Mouse (Mus musculus): ENCODE data around the gene Zfp59.
"Not testable (repeated sequence)": the region's sequence is repeated elsewhere in the genome, so short reads cannot be mapped to it uniquely, and the experiment has no call there.

Zfp59 gene

GRCm38 (mm10) chr7:27838323-27839249 lies at the start of gene Zfp59:
Gene Zfp59, plus strand, starts transcription at chr7:27838607.
- DNase-seq = peak; percentile 94

DNA sequence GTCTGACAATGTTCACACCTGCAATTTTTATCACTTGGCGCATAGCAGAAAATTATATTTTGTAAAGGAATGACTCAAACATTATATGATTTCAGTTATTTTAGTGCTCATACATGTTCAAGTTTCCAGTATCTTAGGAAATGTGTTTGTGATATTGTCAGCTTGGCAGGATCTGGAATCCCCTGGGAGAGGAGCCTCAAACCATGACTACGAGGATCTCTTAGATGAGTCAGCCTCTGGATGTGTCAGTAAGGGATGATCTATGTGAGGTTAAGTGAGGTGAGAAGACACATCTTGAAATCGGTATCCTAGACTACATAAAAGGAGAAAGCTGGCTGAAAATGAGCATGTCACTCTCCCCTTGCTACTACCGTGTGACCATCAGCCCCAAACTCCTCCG lies 49.1 kb upstream of the Zfp59 start:
- no peak for DNase-seq

GRCm38 (mm10) chr7:27793865-27794264 lies 44.5 kb upstream of the Zfp59 start:
- not testable (repeated sequence) for DNase-seq

GRCm38 (mm10) chr7:27794566-27794965 lies 43.8 kb upstream of the Zfp59 start:
- DNase-seq = no peak

- no peak for DNase-seq
Measured at GRCm38 (mm10) chr7:27797906-27798811, 40.2 kb upstream of the Zfp59 start.

DNA sequence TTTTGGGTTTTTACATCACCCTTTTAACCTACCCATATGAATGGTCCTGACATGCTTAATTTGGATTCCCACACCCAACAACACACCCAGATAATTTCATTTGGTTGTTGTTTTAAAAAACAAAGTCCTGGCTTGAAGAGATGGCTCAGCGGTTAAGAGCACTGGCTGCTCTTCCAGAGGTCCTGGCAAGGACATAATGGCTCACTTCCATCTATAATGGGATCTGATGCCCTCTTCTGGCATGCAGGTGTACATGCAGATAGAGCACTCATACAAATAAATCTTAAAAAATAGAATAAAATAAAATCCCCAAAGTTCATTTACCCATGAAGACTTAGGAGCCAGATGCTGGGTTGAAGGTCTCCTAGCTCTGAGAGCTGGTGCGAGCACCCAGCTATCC lies 37.3 kb upstream of the Zfp59 start:
- DNase-seq = peak; percentile 30

DNA sequence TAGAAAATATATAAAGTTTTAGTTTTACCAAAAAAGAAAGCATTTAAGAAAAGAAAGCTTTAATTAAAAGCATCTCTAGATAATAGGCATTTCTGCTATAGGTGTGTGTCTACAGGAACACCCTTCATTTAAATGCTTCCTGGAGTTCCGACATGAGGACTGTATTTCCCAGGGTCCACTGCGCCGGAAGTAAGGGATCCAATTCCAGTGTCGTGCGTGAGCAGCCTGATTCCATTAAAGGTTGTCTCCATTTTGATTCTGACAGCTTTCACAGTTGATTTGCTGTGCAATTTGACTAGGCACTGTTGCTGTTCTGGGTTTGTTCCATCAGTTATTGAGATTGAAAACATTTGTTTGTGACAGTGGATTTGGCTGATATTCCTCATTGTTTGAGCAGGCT lies 35.4 kb upstream of the Zfp59 start:
- DNase-seq = peak; percentile 13

- DNase-seq = peak; percentile 88
Measured at GRCm38 (mm10) chr7:27804297-27805030, 33.9 kb upstream of the Zfp59 start.

- DNase-seq = not testable (repeated sequence)
Measured at GRCm38 (mm10) chr7:27806896-27807295, 31.5 kb upstream of the Zfp59 start, which contains the start of gene Zfp626. Gene Zfp626, plus strand, starts transcription at chr7:27807196.

- DNase-seq = not testable (repeated sequence)
Measured at GRCm38 (mm10) chr7:27807305-27807704, 31.1 kb upstream of the Zfp59 start.

DNA sequence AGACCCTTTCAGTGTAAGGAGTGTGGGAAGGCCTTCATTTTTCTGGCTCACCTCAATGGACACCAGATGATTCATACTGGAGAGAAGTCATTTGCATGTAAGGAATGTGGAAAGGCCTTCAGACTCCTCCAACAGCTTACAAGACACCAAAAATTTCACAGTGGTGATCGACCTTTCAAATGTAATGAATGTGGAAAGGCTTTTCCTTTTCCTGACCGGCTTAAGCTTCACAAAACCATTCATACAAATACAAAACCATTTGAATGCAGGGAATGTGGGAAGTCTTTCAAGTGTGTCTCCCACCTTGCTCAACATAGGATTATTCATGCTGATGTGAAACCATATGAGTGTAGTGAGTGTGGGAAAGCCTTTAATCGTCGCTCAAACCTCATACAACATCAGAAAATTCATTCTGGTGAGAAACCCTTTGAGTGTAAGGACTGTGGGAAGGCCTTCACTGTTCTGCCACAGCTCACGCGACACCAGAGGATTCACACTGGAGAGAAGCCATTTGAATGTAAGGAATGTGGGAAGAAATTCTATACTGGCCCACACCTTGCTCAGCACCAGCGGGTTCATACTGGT lies 19.8 kb upstream of the Zfp59 start:
- no peak for DNase-seq

DNA sequence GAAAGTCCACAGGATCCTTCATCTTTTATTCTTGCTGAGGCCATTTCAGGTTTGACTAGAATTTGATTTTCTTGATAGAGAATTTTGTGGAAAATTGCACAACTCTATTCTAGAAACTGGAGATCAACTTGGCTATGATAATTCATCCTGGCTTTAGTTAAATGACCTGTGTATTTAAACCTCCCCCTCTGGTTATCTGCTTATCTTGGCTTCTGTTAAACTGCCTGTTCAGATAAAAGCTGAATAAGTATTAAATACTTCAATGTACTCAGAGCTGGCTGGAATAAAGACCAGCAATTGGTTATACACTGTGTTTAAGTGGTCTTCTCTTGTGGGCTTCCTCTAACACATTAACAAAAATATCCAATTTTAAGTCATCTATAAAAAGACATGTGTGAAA lies 15.8 kb upstream of the Zfp59 start:
- no peak for DNase-seq

GRCm38 (mm10) chr7:27834131-27834530 lies 4.3 kb upstream of the Zfp59 start:
- DNase-seq = no peak

- DNase-seq = no peak
Measured at GRCm38 (mm10) chr7:27837896-27838295, 511 bp upstream of the Zfp59 start.

DNA sequence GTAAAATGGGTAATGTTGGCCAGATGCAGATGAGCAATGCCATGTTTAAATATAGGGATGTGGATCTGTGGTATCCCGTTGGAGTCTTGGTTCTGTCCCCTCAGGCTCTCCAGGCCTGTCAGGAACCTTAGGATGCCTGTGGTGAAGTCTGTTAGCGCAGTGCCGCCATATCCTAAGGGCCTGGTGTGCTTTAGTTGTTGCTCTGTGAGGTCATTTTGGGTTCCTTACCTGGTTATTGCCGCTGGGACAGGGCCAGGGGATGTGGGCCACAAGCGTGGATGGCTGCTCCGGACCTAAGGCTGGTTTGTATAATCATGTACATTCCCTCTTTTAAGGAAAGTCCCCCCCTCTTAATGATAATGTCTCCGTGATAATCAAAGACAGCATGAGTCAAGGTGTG lies 1.2 kb downstream of the Zfp59 start:
- DNase-seq = no peak

DNA sequence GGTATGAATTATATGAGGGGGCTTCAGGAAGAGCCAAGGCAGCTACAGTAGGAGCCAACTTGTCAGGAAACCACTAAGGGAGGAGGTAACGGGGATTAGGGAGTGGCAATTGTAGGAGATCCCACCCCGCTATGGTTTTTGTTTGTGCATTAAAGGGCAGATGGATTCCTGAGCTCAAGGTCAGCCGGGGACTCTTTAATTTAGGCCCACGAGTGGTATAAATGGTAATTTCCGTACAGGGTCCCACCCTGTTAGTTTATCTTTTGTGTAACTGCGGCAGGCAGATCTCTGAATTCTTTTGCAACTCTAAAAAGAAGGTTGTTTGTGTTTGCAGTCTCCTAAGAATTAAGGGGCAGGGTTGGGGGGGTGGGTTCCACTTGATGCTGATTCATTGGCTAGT lies 1.7 kb downstream of the Zfp59 start:
- DNase-seq = no peak

- DNase-seq = no peak
Measured at GRCm38 (mm10) chr7:27857227-27857626, 18.8 kb downstream of the Zfp59 start, which contains the start of gene Zfp607a. Gene Zfp607a, plus strand, starts transcription at chr7:27857527.

- no peak for DNase-seq
Measured at GRCm38 (mm10) chr7:27859301-27860251, 21.2 kb downstream of the Zfp59 start.

DNA sequence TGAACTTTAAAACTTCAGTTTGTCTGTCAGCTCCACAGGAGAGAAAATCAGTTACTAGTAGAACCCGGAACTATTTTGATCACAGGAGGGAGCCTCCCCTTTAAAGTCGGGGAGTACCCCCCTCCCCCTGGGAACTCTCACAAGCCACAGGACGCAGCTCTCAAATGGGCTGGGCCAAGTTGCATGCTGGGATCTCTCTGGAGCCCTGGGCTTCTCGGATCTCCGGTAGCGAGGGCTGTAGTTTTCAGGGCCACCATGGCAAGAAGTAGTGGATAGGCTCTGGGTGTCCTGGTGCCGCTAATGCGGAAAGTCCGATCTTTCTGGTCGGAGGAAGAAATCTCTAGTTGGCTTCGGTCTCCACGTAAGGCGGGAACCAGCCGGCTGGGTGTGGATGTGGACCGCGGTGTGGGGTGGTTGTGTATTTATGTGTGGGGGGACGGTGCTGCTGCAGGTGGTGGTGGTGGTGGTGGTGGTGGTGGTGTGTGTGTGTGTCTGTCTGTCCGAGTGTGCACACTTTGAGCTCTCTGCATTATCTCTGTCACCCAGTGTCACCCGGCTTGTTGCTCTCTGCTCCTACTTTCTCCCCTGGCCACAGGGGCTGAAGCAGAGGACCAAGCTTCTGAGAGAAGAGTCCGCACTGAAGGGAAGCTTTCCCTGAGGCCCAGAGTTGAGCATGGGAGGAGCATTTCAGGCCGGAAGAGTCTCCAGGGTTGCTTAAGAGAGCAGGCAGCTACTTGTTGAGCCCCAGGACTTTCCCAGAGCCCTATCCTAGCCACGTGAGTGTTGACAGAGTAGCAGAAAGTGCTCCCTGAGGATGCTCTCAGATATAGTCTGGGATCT lies 22.2 kb downstream of the Zfp59 start:
- DNase-seq = peak; percentile 88

DNA sequence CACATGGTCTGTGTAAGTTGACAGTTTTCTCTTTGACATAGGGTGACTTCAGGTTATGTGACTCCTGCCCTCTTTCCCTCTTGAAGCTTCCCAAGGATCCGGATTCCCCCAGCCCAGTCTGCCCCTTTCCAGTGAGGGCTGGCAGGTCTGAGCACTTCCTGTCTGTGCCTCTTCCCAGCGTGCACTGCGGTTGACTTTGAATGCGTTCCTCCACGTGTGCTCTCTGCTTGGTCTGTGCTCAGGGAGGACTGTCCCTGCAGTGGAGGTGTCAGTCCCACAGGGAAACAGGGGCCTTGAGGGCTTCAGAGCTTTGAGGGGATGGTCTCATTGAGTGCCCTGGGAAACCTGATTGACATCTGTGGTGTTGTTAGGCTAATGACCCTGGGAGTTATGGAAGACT lies 24.2 kb downstream of the Zfp59 start:
- DNase-seq = not testable (repeated sequence)
